Mouse (Mus musculus): ENCODE measurements around the gene Dst. TPM values are rescaled to one million over a fixed set of nuclear protein-coding genes. Genes with fewer than 3 reads are reported as not detected.
A peak's percentile ranks its signal among the peaks of the same experiment; 100 is the strongest.

The Dst gene
- total RNA-seq, 2 experiments from 2014 or later, result 291 to 304 TPM

- intact Hi-C loops (cut with DNase I), result no loop called here
- Histone ChIP-seq H3K27ac (peak overlapping the region; percentile 80), H3K4me3 (peak overlapping the region; percentile 69)
- TF ChIP-seq CTCF (IDR thresholded peaks at IDR 0.05), result no peak
- no peak for DNase-seq
Measured at GRCm38 (mm10) chr1:34237689-34238091, 329.7 kb downstream of the Dst start.

- Histone ChIP-seq H3K4me3 (peak overlapping the region; percentile 69), H3K27ac (peak overlapping the region; percentile 55; the same call in 1 of the 2 replicates)
- no peak for DNase-seq
- no peak for TF ChIP-seq CTCF (IDR thresholded peaks at IDR 0.05)
- intact Hi-C loops (cut with DNase I), result no loop called here
Measured at GRCm38 (mm10) chr1:34238231-34238630, 330.2 kb downstream of the Dst start.

- Histone ChIP-seq H3K27ac (peak overlapping the region; percentile 84), H3K4me3 (no peak overlapping the region)
- intact Hi-C loops (cut with DNase I), result no loop called here
- no peak for DNase-seq
- no peak for TF ChIP-seq CTCF (IDR thresholded peaks at IDR 0.05)
Measured at GRCm38 (mm10) chr1:34244678-34245077, 336.7 kb downstream of the Dst start.

- peak overlapping the region; percentile 84 for H3K27ac ChIP-seq
- DNase-seq, result peak; percentile 66
- intact Hi-C loops (cut with DNase I), result no loop called here
- no peak overlapping the region for H3K4me3 ChIP-seq
- TF ChIP-seq CTCF (IDR thresholded peaks at IDR 0.05), result no peak
Measured at GRCm38 (mm10) chr1:34245951-34246641, 338.1 kb downstream of the Dst start.

GRCm38 (mm10) chr1:34246642-34246987 is 338.6 kb downstream of the Dst start:
- DNase-seq, result peak; percentile 22
- peak overlapping the region; percentile 84 for H3K27ac ChIP-seq
- TF ChIP-seq CTCF (IDR thresholded peaks at IDR 0.05), result no peak
- no peak overlapping the region for H3K4me3 ChIP-seq
- intact Hi-C loops (cut with DNase I), result no loop called here

GRCm38 (mm10) chr1:34251137-34251536 is 343.1 kb downstream of the Dst start:
- DNase-seq, result no peak
- intact Hi-C loops (cut with DNase I), result no loop called here
- H3K27ac ChIP-seq, result no peak overlapping the region
- no peak for TF ChIP-seq CTCF (IDR thresholded peaks at IDR 0.05)
- no peak overlapping the region for H3K4me3 ChIP-seq

- TF ChIP-seq CTCF (IDR thresholded peaks at IDR 0.05), result no peak
- intact Hi-C loops (cut with DNase I), result no loop called here
- Histone ChIP-seq H3K4me3 (no peak overlapping the region), H3K27ac (no peak overlapping the region)
- no peak for DNase-seq
Measured at GRCm38 (mm10) chr1:34252267-34252666, 344.2 kb downstream of the Dst start.

- intact Hi-C loops (cut with DNase I), result no loop called here
- H3K4me3 ChIP-seq, result no peak overlapping the region
- H3K27ac ChIP-seq, result no peak overlapping the region
- no peak for DNase-seq
- no peak for TF ChIP-seq CTCF (IDR thresholded peaks at IDR 0.05)
Measured at GRCm38 (mm10) chr1:34253876-34254275, 345.9 kb downstream of the Dst start.

- intact Hi-C loops (cut with DNase I), result no loop called here
- Histone ChIP-seq H3K27ac (no peak overlapping the region), H3K4me3 (no peak overlapping the region)
- no peak for TF ChIP-seq CTCF (IDR thresholded peaks at IDR 0.05)
- no peak for DNase-seq
Measured at GRCm38 (mm10) chr1:34259898-34260297, 351.9 kb downstream of the Dst start.

GRCm38 (mm10) chr1:34261011-34261410 is 353.0 kb downstream of the Dst start:
- no peak for DNase-seq
- Histone ChIP-seq H3K4me3 (no peak overlapping the region), H3K27ac (no peak overlapping the region)
- TF ChIP-seq CTCF (IDR thresholded peaks at IDR 0.05), result no peak
- intact Hi-C loops (cut with DNase I), result no loop called here

- Histone ChIP-seq H3K27ac (peak overlapping the region; percentile 9; the same call in 1 of the 2 replicates), H3K4me3 (no peak overlapping the region)
- TF ChIP-seq CTCF (IDR thresholded peaks at IDR 0.05), result no peak
- intact Hi-C loops (cut with DNase I), result no loop called here
- DNase-seq, result no peak
Measured at GRCm38 (mm10) chr1:34268520-34268919, 360.5 kb downstream of the Dst start.

GRCm38 (mm10) chr1:34269578-34269977 is 361.6 kb downstream of the Dst start:
- no peak overlapping the region for H3K4me3 ChIP-seq
- intact Hi-C loops (cut with DNase I), result no loop called here
- H3K27ac ChIP-seq, result 0 out of 2 replicates have a peak overlapping the region, but pooled peaks have one; percentile 7
- TF ChIP-seq CTCF (IDR thresholded peaks at IDR 0.05), result no peak
- no peak for DNase-seq

- Histone ChIP-seq H3K27ac (no peak overlapping the region), H3K4me3 (no peak overlapping the region)
- no peak for TF ChIP-seq CTCF (IDR thresholded peaks at IDR 0.05)
- intact Hi-C loops (cut with DNase I), result no loop called here
- DNase-seq, result no peak
Measured at GRCm38 (mm10) chr1:34273922-34274321, 365.9 kb downstream of the Dst start.

- H3K4me3 ChIP-seq, result no peak overlapping the region
- TF ChIP-seq CTCF (IDR thresholded peaks at IDR 0.05), result no peak
- intact Hi-C loops (cut with DNase I), result loop anchor here (5.0 kb wide), 1 partner anchor 58 kb away; no protein-coding TSS in a partner anchor
- DNase-seq, result peak; percentile 52
- peak overlapping the region; percentile 4; the same call in 1 of the 2 replicates for H3K27ac ChIP-seq
Measured at GRCm38 (mm10) chr1:34275787-34276186, 367.8 kb downstream of the Dst start.

Data from gastrocnemius, adult 2 months (tissue).